Mouse (Mus musculus): ENCODE results near the gene Gale.

Gale gene

GRCm38 (mm10) chr4:135942193-135942592 is 21.3 kb upstream of the Gale start:
- DNase-seq (ENCODE audit: extremely low read depth, insufficient read length, low spot score): no peak

- DNase-seq (ENCODE audit: extremely low read depth, insufficient read length, low spot score): no peak
Measured at GRCm38 (mm10) chr4:135943389-135943788, 20.1 kb upstream of the Gale start.

GRCm38 (mm10) chr4:135945706-135946105 is 17.8 kb upstream of the Gale start:
- no peak for DNase-seq (ENCODE audit: extremely low read depth, insufficient read length, low spot score)

GRCm38 (mm10) chr4:135946278-135946658 is 17.3 kb upstream of the Gale start, which contains the start of gene Hmgcl:
Gene Hmgcl (plus strand): TSS chr4:135946448.
- peak; percentile 90 for DNase-seq (ENCODE audit: extremely low read depth, insufficient read length, low spot score)

GRCm38 (mm10) chr4:135946659-135947301 is 16.7 kb upstream of the Gale start:
- DNase-seq (ENCODE audit: extremely low read depth, insufficient read length, low spot score): no peak

GRCm38 (mm10) chr4:135948142-135948541 is 15.4 kb upstream of the Gale start:
- DNase-seq (ENCODE audit: extremely low read depth, insufficient read length, low spot score): no peak

- no peak for DNase-seq (ENCODE audit: extremely low read depth, insufficient read length, low spot score)
Measured at GRCm38 (mm10) chr4:135949475-135949874, 14.1 kb upstream of the Gale start.

- DNase-seq (ENCODE audit: extremely low read depth, insufficient read length, low spot score): no peak
Measured at GRCm38 (mm10) chr4:135949911-135950310, 13.6 kb upstream of the Gale start.

GRCm38 (mm10) chr4:135950365-135950764 is 13.2 kb upstream of the Gale start:
- DNase-seq (ENCODE audit: extremely low read depth, insufficient read length, low spot score): no peak

GRCm38 (mm10) chr4:135951505-135951904 is 12.0 kb upstream of the Gale start:
- no peak for DNase-seq (ENCODE audit: extremely low read depth, insufficient read length, low spot score)

GRCm38 (mm10) chr4:135953179-135953578 is 10.3 kb upstream of the Gale start:
- DNase-seq (ENCODE audit: extremely low read depth, insufficient read length, low spot score): no peak

- DNase-seq (ENCODE audit: extremely low read depth, insufficient read length, low spot score): no peak
Measured at GRCm38 (mm10) chr4:135954241-135954640, 9.3 kb upstream of the Gale start.

GRCm38 (mm10) chr4:135955886-135956285 is 7.6 kb upstream of the Gale start:
- DNase-seq (ENCODE audit: extremely low read depth, insufficient read length, low spot score): no peak

GRCm38 (mm10) chr4:135958354-135958753 is 5.2 kb upstream of the Gale start:
- DNase-seq (ENCODE audit: extremely low read depth, insufficient read length, low spot score): no peak

- peak; percentile 45 for DNase-seq (ENCODE audit: extremely low read depth, insufficient read length, low spot score)
Measured at GRCm38 (mm10) chr4:135960717-135961116, 2.8 kb upstream of the Gale start.

- DNase-seq (ENCODE audit: extremely low read depth, insufficient read length, low spot score): no peak
Measured at GRCm38 (mm10) chr4:135961709-135962108, 1.8 kb upstream of the Gale start.

GRCm38 (mm10) chr4:135962198-135962597 is 1.3 kb upstream of the Gale start:
- no peak for DNase-seq (ENCODE audit: extremely low read depth, insufficient read length, low spot score)

GRCm38 (mm10) chr4:135962946-135963345 is 581 bp upstream of the Gale start:
- DNase-seq (ENCODE audit: extremely low read depth, insufficient read length, low spot score): no peak

GRCm38 (mm10) chr4:135964426-135964825 is 899 bp downstream of the Gale start:
- DNase-seq (ENCODE audit: extremely low read depth, insufficient read length, low spot score): peak; percentile 90

- DNase-seq (ENCODE audit: extremely low read depth, insufficient read length, low spot score): no peak
Measured at GRCm38 (mm10) chr4:135965113-135965512, 1.6 kb downstream of the Gale start.

GRCm38 (mm10) chr4:135966283-135966682 is 2.8 kb downstream of the Gale start:
- DNase-seq (ENCODE audit: extremely low read depth, insufficient read length, low spot score): no peak

- DNase-seq (ENCODE audit: extremely low read depth, insufficient read length, low spot score): peak; percentile 23
Measured at GRCm38 (mm10) chr4:135967086-135967760, 3.7 kb downstream of the Gale start.

Data from 3134 (cell line).